Mouse (Mus musculus): Measurements from ENCODE around the gene Clstn3. TPM values are rescaled to one million over a fixed set of nuclear protein-coding genes. Genes with fewer than 3 reads are reported as not detected.
"Not testable (repeated sequence)": the region's sequence is repeated elsewhere in the genome, so short reads cannot be mapped to it uniquely, and the experiment has no call there.

Gene Clstn3
- polyA plus RNA-seq (2016; fragmentation: Nextera tagmentation; extraction: Ambion mirVana), result 1.5 and 1.7 TPM in 2 replicates

GRCm38 (mm10) chr6:124464305-124465271, at the start of gene Clstn3:
TSS of gene Clstn3 (minus strand) at chr6:124464794.
- H3K27me3 ChIP-seq (replicated peaks), result peaks cover 37% of the 10 kb centered on the region
- H3K9ac ChIP-seq, result peak within 1 kb of the TSS; percentile 64
- no peaks in the 10 kb centered on the region for H3K36me3 ChIP-seq
- no peaks in the 10 kb centered on the region for H3K9me3 ChIP-seq (replicated peaks)
- peak within 1 kb of the TSS; percentile 84 for H3K4me2 ChIP-seq
- peaks cover 5% of the 10 kb centered on the region; the same call in 1 of the 2 replicates for H3K4me1 ChIP-seq (replicated peaks)
- no peak within 1 kb of the TSS for H3K27ac ChIP-seq (ENCODE audit: poor library complexity, severe bottlenecking)
- 5% methylated on average over 27 of the region's 27 CpGs for WGBS
- peak within 1 kb of the TSS; percentile 53 for H3K4me3 ChIP-seq
- peak; percentile 90 for ATAC-seq (ENCODE audit: insufficient number of reproducible peaks, low FRiP score)

- peak within 1 kb of the TSS; percentile 66 for H3K4me2 ChIP-seq
- no peak within 1 kb of the TSS for H3K27ac ChIP-seq (ENCODE audit: poor library complexity, severe bottlenecking)
- no peak for ATAC-seq (ENCODE audit: insufficient number of reproducible peaks, low FRiP score)
- 5% methylated on average over 6 of the region's 6 CpGs for WGBS
- peak within 1 kb of the TSS; percentile 35 for H3K4me3 ChIP-seq
- H3K9me3 ChIP-seq (replicated peaks), result no peaks in the 10 kb centered on the region
- no peaks in the 10 kb centered on the region for H3K4me1 ChIP-seq (replicated peaks)
- H3K27me3 ChIP-seq (replicated peaks), result no peaks in the 10 kb centered on the region
- H3K36me3 ChIP-seq, result no peaks in the 10 kb centered on the region
- peak within 1 kb of the TSS; percentile 54; the same call in 1 of the 2 replicates for H3K9ac ChIP-seq
Observed at GRCm38 (mm10) chr6:124512355-124512836, 47.8 kb upstream of the Clstn3 start, which contains the start of gene C1ra. TSS of gene C1ra (plus strand) at chr6:124512405.

GRCm38 (mm10) chr6:124511936-124512335, 47.3 kb upstream of the Clstn3 start:
- no peak overlapping the region for H3K9ac ChIP-seq
- 59% methylated on average over 6 of the region's 6 CpGs for WGBS
- H3K4me2 ChIP-seq, result no peak overlapping the region
- H3K27ac ChIP-seq (ENCODE audit: poor library complexity, severe bottlenecking), result no peak overlapping the region
- no peaks in the 10 kb centered on the region for H3K9me3 ChIP-seq (replicated peaks)
- no peak for ATAC-seq (ENCODE audit: insufficient number of reproducible peaks, low FRiP score)
- no peak overlapping the region for H3K4me3 ChIP-seq
- H3K27me3 ChIP-seq (replicated peaks), result no peaks in the 10 kb centered on the region
- H3K36me3 ChIP-seq, result no peaks in the 10 kb centered on the region
- H3K4me1 ChIP-seq (replicated peaks), result no peaks in the 10 kb centered on the region

DNA sequence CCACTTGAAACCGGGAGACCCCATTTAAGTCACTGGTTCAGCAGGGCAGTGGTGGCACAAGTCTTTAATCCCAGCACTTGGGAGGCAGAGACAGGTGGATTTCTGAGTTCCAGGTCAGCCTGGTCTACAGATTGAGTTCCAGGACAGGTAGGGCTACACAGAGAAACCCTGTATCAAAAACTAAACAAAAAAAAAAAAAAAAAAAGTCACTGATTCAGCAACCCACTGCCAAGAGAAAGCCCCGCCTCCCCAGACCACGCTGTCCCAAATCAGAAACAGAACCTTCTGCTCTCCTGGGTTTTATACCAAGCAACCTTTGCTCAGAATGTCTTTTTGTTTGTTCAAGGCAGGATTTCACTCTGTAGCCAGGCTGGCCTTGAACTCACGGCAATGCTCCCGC, 44.6 kb upstream of the Clstn3 start:
- H3K4me3 ChIP-seq; ATAC-seq (ENCODE audit: insufficient number of reproducible peaks, low FRiP score); H3K4me2 ChIP-seq; H3K36me3 ChIP-seq; H3K4me1 ChIP-seq (replicated peaks); H3K27me3 ChIP-seq (replicated peaks); H3K9me3 ChIP-seq (replicated peaks); H3K27ac ChIP-seq (ENCODE audit: poor library complexity, severe bottlenecking); H3K9ac ChIP-seq: not testable (repeated sequence)
- WGBS, result 76% methylated on average over 4 of the region's 5 CpGs

GRCm38 (mm10) chr6:124508292-124508691, 43.7 kb upstream of the Clstn3 start:
- Histone ChIP-seq H3K4me1 (replicated peaks) (no peaks in the 10 kb centered on the region), H3K27me3 (replicated peaks) (no peaks in the 10 kb centered on the region), H3K36me3 (no peaks in the 10 kb centered on the region), H3K4me2 (no peak overlapping the region), H3K27ac (ENCODE audit: poor library complexity, severe bottlenecking) (no peak overlapping the region), H3K9me3 (replicated peaks) (no peaks in the 10 kb centered on the region), H3K4me3 (no peak overlapping the region), H3K9ac (no peak overlapping the region)
- ATAC-seq (ENCODE audit: insufficient number of reproducible peaks, low FRiP score), result no peak
- WGBS, result 61% methylated on average over 10 of the region's 10 CpGs

DNA sequence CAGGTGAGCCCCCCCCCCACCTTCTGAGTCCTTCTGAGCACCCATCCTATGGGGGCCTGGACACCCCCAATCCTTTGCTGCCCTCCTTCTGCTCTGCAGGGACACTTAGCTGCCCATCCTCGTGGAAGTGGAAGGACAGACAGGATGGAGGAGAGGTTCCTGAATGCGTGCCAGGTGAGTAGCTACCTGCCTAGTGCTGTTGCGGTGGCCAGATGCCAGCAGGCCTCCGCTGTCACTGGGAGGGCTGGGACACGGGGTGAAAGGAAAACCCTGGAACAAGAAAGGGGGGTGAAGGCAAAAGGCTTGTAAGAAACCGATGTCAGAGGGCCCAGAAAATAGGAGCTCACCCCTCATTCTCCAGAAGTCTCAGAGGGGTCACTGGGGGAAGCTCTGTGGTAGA, 42.4 kb upstream of the Clstn3 start:
- ATAC-seq (ENCODE audit: insufficient number of reproducible peaks, low FRiP score), result no peak
- Histone ChIP-seq H3K4me3 (no peak overlapping the region), H3K4me1 (replicated peaks) (no peaks in the 10 kb centered on the region), H3K9me3 (replicated peaks) (no peaks in the 10 kb centered on the region), H3K27me3 (replicated peaks) (no peaks in the 10 kb centered on the region), H3K4me2 (no peak overlapping the region), H3K36me3 (no peaks in the 10 kb centered on the region), H3K9ac (no peak overlapping the region), H3K27ac (ENCODE audit: poor library complexity, severe bottlenecking) (no peak overlapping the region)
- WGBS, result 71% methylated on average over 6 of the region's 6 CpGs

- no peak for ATAC-seq (ENCODE audit: insufficient number of reproducible peaks, low FRiP score)
- 62% methylated on average over 4 of the region's 4 CpGs for WGBS
- no peak overlapping the region for H3K4me2 ChIP-seq
Observed at GRCm38 (mm10) chr6:124505028-124505427, 40.4 kb upstream of the Clstn3 start.

GRCm38 (mm10) chr6:124502021-124502420, 37.4 kb upstream of the Clstn3 start:
- H3K9me3 ChIP-seq (replicated peaks), result no peaks in the 10 kb centered on the region
- WGBS, result 74% methylated on average over 5 of the region's 5 CpGs
- H3K4me1 ChIP-seq (replicated peaks), result no peaks in the 10 kb centered on the region
- H3K9ac ChIP-seq, result no peak overlapping the region
- no peak overlapping the region for H3K4me2 ChIP-seq
- no peak overlapping the region for H3K27ac ChIP-seq (ENCODE audit: poor library complexity, severe bottlenecking)
- H3K36me3 ChIP-seq, result no peaks in the 10 kb centered on the region
- no peak for ATAC-seq (ENCODE audit: insufficient number of reproducible peaks, low FRiP score)
- H3K4me3 ChIP-seq, result no peak overlapping the region
- H3K27me3 ChIP-seq (replicated peaks), result no peaks in the 10 kb centered on the region

More at GRCm38 (mm10) chr6:124505028-124505427, 40.4 kb upstream of the Clstn3 start:
- no peaks in the 10 kb centered on the region for H3K4me1 ChIP-seq (replicated peaks)
- H3K9me3 ChIP-seq (replicated peaks), result no peaks in the 10 kb centered on the region
- H3K9ac ChIP-seq, result no peak overlapping the region
- H3K27me3 ChIP-seq (replicated peaks), result no peaks in the 10 kb centered on the region
- H3K4me3 ChIP-seq, result no peak overlapping the region
- H3K27ac ChIP-seq (ENCODE audit: poor library complexity, severe bottlenecking), result no peak overlapping the region
- no peaks in the 10 kb centered on the region for H3K36me3 ChIP-seq

DNA sequence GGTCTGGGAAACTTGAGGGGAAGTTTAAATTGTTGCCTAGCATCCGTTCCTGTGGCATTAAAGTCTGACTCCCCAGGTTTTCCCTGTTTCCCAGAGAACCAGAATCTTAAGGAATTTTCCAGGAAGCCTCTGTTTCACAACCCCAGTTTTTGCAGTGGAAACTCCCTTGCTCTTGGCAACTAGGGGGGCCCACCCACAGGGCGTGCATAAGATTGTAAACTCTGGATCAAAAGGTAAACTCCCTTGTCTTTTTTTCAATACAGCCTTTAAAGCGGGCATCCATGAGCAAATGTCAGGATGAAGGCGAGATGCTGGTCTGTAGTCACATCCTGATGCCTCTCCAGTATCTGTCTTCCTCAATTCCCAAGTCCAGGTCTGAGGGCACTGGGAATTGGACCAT, 36.9 kb upstream of the Clstn3 start:
- ATAC-seq (ENCODE audit: insufficient number of reproducible peaks, low FRiP score), result no peak
- no peaks in the 10 kb centered on the region for H3K36me3 ChIP-seq
- 70% methylated on average over 4 of the region's 4 CpGs for WGBS

GRCm38 (mm10) chr6:124499914-124500566, 35.4 kb upstream of the Clstn3 start:
- H3K27ac ChIP-seq (ENCODE audit: poor library complexity, severe bottlenecking), result no peak overlapping the region
- H3K36me3 ChIP-seq, result no peaks in the 10 kb centered on the region
- no peak overlapping the region for H3K4me2 ChIP-seq
- H3K9me3 ChIP-seq (replicated peaks), result 0 out of 2 replicates have a peak, but pooled peaks cover 2% of the 10 kb centered on the region
- H3K4me3 ChIP-seq, result no peak overlapping the region
- 40% methylated on average over 10 of the region's 10 CpGs for whole genome bisulfite sequencing
- H3K4me1 ChIP-seq (replicated peaks), result no peaks in the 10 kb centered on the region
- ATAC-seq (ENCODE audit: insufficient number of reproducible peaks, low FRiP score), result no peak
- no peak overlapping the region for H3K9ac ChIP-seq
- no peaks in the 10 kb centered on the region for H3K27me3 ChIP-seq (replicated peaks)

More for the DNA sequence above, 36.9 kb upstream of the Clstn3 start:
- Histone ChIP-seq H3K9ac (no peak overlapping the region), H3K27me3 (replicated peaks) (no peaks in the 10 kb centered on the region), H3K27ac (ENCODE audit: poor library complexity, severe bottlenecking) (no peak overlapping the region), H3K4me3 (no peak overlapping the region), H3K4me2 (no peak overlapping the region), H3K9me3 (replicated peaks) (no peaks in the 10 kb centered on the region), H3K4me1 (replicated peaks) (no peaks in the 10 kb centered on the region)

DNA sequence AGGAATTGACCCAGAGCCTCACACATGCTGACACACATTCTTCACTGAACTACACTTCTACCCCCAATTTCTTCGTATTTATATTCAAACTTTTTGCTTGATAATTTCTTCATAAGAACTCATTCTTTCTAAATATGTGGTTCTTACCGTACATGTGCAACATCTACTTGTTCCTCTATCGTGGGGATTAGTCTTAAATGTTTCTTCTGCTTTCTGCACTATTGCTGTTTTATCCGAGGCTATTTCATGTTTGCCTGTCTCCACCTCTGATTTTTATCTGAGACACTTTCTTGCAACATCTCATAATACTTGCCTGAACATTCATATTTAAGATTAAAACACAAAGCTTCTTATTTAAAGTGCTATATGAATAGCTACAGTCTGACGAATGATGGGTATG, 31.5 kb upstream of the Clstn3 start:
- 0 out of 2 replicates have a peak, but pooled peaks cover 2% of the 10 kb centered on the region for H3K9me3 ChIP-seq (replicated peaks)
- WGBS, result 84% methylated on average over 5 of the region's 5 CpGs
- ATAC-seq (ENCODE audit: insufficient number of reproducible peaks, low FRiP score), result no peak
- no peak overlapping the region for H3K4me2 ChIP-seq
- no peak overlapping the region for H3K27ac ChIP-seq (ENCODE audit: poor library complexity, severe bottlenecking)
- H3K4me1 ChIP-seq (replicated peaks), result peaks cover 6% of the 10 kb centered on the region; the same call in 1 of the 2 replicates
- H3K9ac ChIP-seq, result no peak overlapping the region
- H3K36me3 ChIP-seq, result no peaks in the 10 kb centered on the region
- H3K4me3 ChIP-seq, result no peak overlapping the region
- no peaks in the 10 kb centered on the region for H3K27me3 ChIP-seq (replicated peaks)
